Mouse (Mus musculus) neural tube, embryonic 14.5 days (tissue): Measurements from ENCODE around the gene Prss35. TPM values are rescaled to one million over a fixed set of nuclear protein-coding genes. Genes with fewer than 3 reads are reported as not detected.

Source experiments
- ATAC-seq: fragments of 200-750 bp; cut with Nextera tagmentation; 2 replicates; pipeline ENCODE4 v1.8.0; 2017; ENCODE audit warnings: low read depth, mild to moderate bottlenecking, moderate TSS enrichment, moderate library complexity
- H3K27ac ChIP-seq: fragments of 300-500 bp; sonication (generic); 2 replicates; pipeline ENCODE4 v1.5.1; 2014; ENCODE audit warnings: low read depth, mild to moderate bottlenecking, control low read depth, low read length, moderate library complexity, mixed read lengths
- H3K27me3 ChIP-seq: fragments of 300-500 bp; sonication (generic); 2 replicates; pipeline ENCODE4 v1.6.1; 2014; ENCODE audit warnings: low read length; ENCODE audit not compliant: control insufficient read depth, insufficient read depth
- H3K36me3 ChIP-seq: fragments of 300-500 bp; sonication (generic); 2 replicates; pipeline ENCODE4 v1.6.1; 2014; ENCODE audit warnings: low read length, mixed read lengths; ENCODE audit not compliant: control insufficient read depth, insufficient read depth
- H3K4me1 ChIP-seq: fragments of 300-500 bp; sonication (generic); 2 replicates; pipeline ENCODE4 v1.6.1; 2014; ENCODE audit warnings: low read length; ENCODE audit not compliant: control insufficient read depth, insufficient read depth
- H3K4me2 ChIP-seq: fragments of 300-500 bp; sonication (generic); 2 replicates; pipeline ENCODE4 v1.6.1; 2014; ENCODE audit warnings: mild to moderate bottlenecking, low read depth, low read length, control low read depth
- H3K4me3 ChIP-seq: fragments of 300-500 bp; sonication (generic); 2 replicates; pipeline ENCODE4 v1.5.1; 2014; ENCODE audit warnings: low read depth, low read length, control low read depth, mixed read lengths
- H3K9ac ChIP-seq: fragments of 300-500 bp; sonication (generic); replicated peaks from 2 replicates; pipeline ENCODE4 v1.6.1; 2014; ENCODE audit warnings: low read depth, mild to moderate bottlenecking, control low read depth, low read length, mixed read lengths
- H3K9me3 ChIP-seq: fragments of 300-500 bp; sonication (generic); 2 replicates; pipeline ENCODE4 v1.6.1; 2016; ENCODE audit warnings: low read length; ENCODE audit not compliant: control insufficient read depth
- WGBS: fragments of 180-500 bp; shearing (Covaris S2); extraction: QIAGEN DNeasy Blood & Tissue Kit; methylation state at CpG from one replicate; pipeline ENCODE4 v1.1.7; 2014; 5-methylcytosine and 5-hydroxymethylcytosine counted together
- polyA plus RNA-seq: library from polyadenylated mRNA; unstranded; fragments of >200 nt; fragmentation: Nextera tagmentation; extraction: Ambion mirVana; gene quantifications from 2 replicates; pipeline ENCODE4 v1.2.1, GENCODE M21; 2014

Gene Prss35
- polyA plus RNA-seq, 1 experiment from 2014 or later: 4.2 TPM

GRCm38 (mm10) chr9:86775374-86775773 is 31.9 kb downstream of the Prss35 start:
- WGBS: 94% methylated on average over 6 of the region's 6 CpGs
- H3K36me3 ChIP-seq: peaks cover 40% of the 10 kb centered on the region

GRCm38 (mm10) chr9:86777309-86777708 is 33.9 kb downstream of the Prss35 start:
- Histone ChIP-seq H3K9me3 (no peaks in the 10 kb centered on the region), H3K27me3 (no peaks in the 10 kb centered on the region), H3K4me2 (no peak overlapping the region), H3K4me3 (no peak overlapping the region), H3K27ac (no peak overlapping the region), H3K4me1 (no peaks in the 10 kb centered on the region), H3K36me3 (peaks cover 31% of the 10 kb centered on the region), H3K9ac (no peak overlapping the region)
- ATAC-seq: peak; percentile 56; the same call in 1 of the 2 replicates
- WGBS: 42% methylated on average over 7 of the region's 7 CpGs

More at GRCm38 (mm10) chr9:86775374-86775773, 31.9 kb downstream of the Prss35 start:
- Histone ChIP-seq H3K27ac (no peak overlapping the region), H3K9ac (no peak overlapping the region), H3K4me3 (no peak overlapping the region), H3K4me2 (no peak overlapping the region), H3K27me3 (no peaks in the 10 kb centered on the region), H3K9me3 (no peaks in the 10 kb centered on the region), H3K4me1 (no peaks in the 10 kb centered on the region)
- ATAC-seq: no peak

- Histone ChIP-seq H3K27me3 (no peaks in the 10 kb centered on the region), H3K27ac (no peak overlapping the region), H3K9ac (no peak overlapping the region), H3K4me3 (no peak overlapping the region), H3K9me3 (no peaks in the 10 kb centered on the region), H3K4me1 (no peaks in the 10 kb centered on the region), H3K36me3 (peaks cover 23% of the 10 kb centered on the region), H3K4me2 (no peak overlapping the region)
- no peak for ATAC-seq
- WGBS: 71% methylated on average over 4 of the region's 4 CpGs
Observed at GRCm38 (mm10) chr9:86778212-86778611, 34.8 kb downstream of the Prss35 start.

GRCm38 (mm10) chr9:86781426-86781825 is 38.0 kb downstream of the Prss35 start:
- no peaks in the 10 kb centered on the region for H3K9me3 ChIP-seq
- WGBS: 90% methylated on average over 4 of the region's 4 CpGs
- H3K9ac ChIP-seq: no peak overlapping the region

GRCm38 (mm10) chr9:86782836-86783235 is 39.4 kb downstream of the Prss35 start:
- WGBS: 90% methylated on average over 2 of the region's 2 CpGs
- no peak overlapping the region for H3K9ac ChIP-seq
- peaks cover 16% of the 10 kb centered on the region; the same call in 1 of the 2 replicates for H3K36me3 ChIP-seq
- no peak overlapping the region for H3K4me3 ChIP-seq
- H3K4me2 ChIP-seq: no peak overlapping the region
- ATAC-seq: no peak
- H3K9me3 ChIP-seq: no peaks in the 10 kb centered on the region
- no peak overlapping the region for H3K27ac ChIP-seq
- H3K27me3 ChIP-seq: no peaks in the 10 kb centered on the region
- no peaks in the 10 kb centered on the region for H3K4me1 ChIP-seq

More at GRCm38 (mm10) chr9:86781426-86781825, 38.0 kb downstream of the Prss35 start:
- no peak overlapping the region for H3K4me3 ChIP-seq
- H3K36me3 ChIP-seq: peaks cover 16% of the 10 kb centered on the region; the same call in 1 of the 2 replicates
- no peak for ATAC-seq
- no peak overlapping the region for H3K27ac ChIP-seq
- H3K4me2 ChIP-seq: no peak overlapping the region
- H3K4me1 ChIP-seq: no peaks in the 10 kb centered on the region
- H3K27me3 ChIP-seq: no peaks in the 10 kb centered on the region

GRCm38 (mm10) chr9:86789186-86789585 is 45.7 kb downstream of the Prss35 start:
- Histone ChIP-seq H3K27ac (no peak overlapping the region), H3K4me1 (no peaks in the 10 kb centered on the region), H3K4me2 (no peak overlapping the region), H3K9ac (no peak overlapping the region), H3K36me3 (peaks cover 3% of the 10 kb centered on the region; the same call in 1 of the 2 replicates), H3K27me3 (no peaks in the 10 kb centered on the region), H3K9me3 (no peaks in the 10 kb centered on the region), H3K4me3 (no peak overlapping the region)
- no peak for ATAC-seq
- 88% methylated on average over 6 of the region's 6 CpGs for WGBS

- ATAC-seq: no peak
- peaks cover 3% of the 10 kb centered on the region; the same call in 1 of the 2 replicates for H3K36me3 ChIP-seq
- no peaks in the 10 kb centered on the region for H3K9me3 ChIP-seq
- H3K27me3 ChIP-seq: no peaks in the 10 kb centered on the region
- H3K27ac ChIP-seq: no peak overlapping the region
- H3K4me1 ChIP-seq: no peaks in the 10 kb centered on the region
- H3K4me3 ChIP-seq: no peak overlapping the region
- WGBS: 84% methylated on average over 7 of the region's 7 CpGs
- H3K4me2 ChIP-seq: no peak overlapping the region
- no peak overlapping the region for H3K9ac ChIP-seq
Observed at GRCm38 (mm10) chr9:86791927-86792326, 48.5 kb downstream of the Prss35 start.

- H3K4me2 ChIP-seq: no peak overlapping the region
- no peak overlapping the region for H3K27ac ChIP-seq
- H3K9me3 ChIP-seq: no peaks in the 10 kb centered on the region
- H3K4me3 ChIP-seq: no peak overlapping the region
- H3K9ac ChIP-seq: no peak overlapping the region
- H3K4me1 ChIP-seq: no peaks in the 10 kb centered on the region
- ATAC-seq: no peak
- WGBS: 80% methylated on average over 3 of the region's 3 CpGs
- H3K27me3 ChIP-seq: no peaks in the 10 kb centered on the region
- H3K36me3 ChIP-seq: peaks cover 9% of the 10 kb centered on the region
Observed at GRCm38 (mm10) chr9:86795236-86795635, 51.8 kb downstream of the Prss35 start.

GRCm38 (mm10) chr9:86797553-86797952 is 54.1 kb downstream of the Prss35 start:
- peaks cover 10% of the 10 kb centered on the region for H3K36me3 ChIP-seq
- no peak overlapping the region for H3K9ac ChIP-seq
- no peaks in the 10 kb centered on the region for H3K4me1 ChIP-seq
- no peak for ATAC-seq
- 88% methylated on average over 4 of the region's 4 CpGs for WGBS
- no peak overlapping the region for H3K4me2 ChIP-seq
- H3K9me3 ChIP-seq: no peaks in the 10 kb centered on the region
- H3K4me3 ChIP-seq: no peak overlapping the region
- H3K27me3 ChIP-seq: no peaks in the 10 kb centered on the region
- no peak overlapping the region for H3K27ac ChIP-seq
